Mouse (Mus musculus): Measurements from ENCODE around the gene Lsm10.
A peak's percentile ranks its signal among the peaks of the same experiment; 100 is the strongest.

Gene Lsm10

GRCm38 (mm10) chr4:126118651-126119050 is 22.2 kb downstream of the Lsm10 start:
- peak; percentile 75 for DNase-seq (ENCODE audit: low spot score)

- DNase-seq (ENCODE audit: low spot score), result no peak
Measured at GRCm38 (mm10) chr4:126119051-126119450, 22.6 kb downstream of the Lsm10 start.

- no peak for DNase-seq (ENCODE audit: low spot score)
Measured at GRCm38 (mm10) chr4:126120052-126120451, 23.6 kb downstream of the Lsm10 start.

GRCm38 (mm10) chr4:126120506-126120905 is 24.1 kb downstream of the Lsm10 start:
- no peak for DNase-seq (ENCODE audit: low spot score)

- DNase-seq (ENCODE audit: low spot score), result no peak
Measured at GRCm38 (mm10) chr4:126123309-126124040, 27.1 kb downstream of the Lsm10 start.

GRCm38 (mm10) chr4:126130502-126130901 is 34.1 kb downstream of the Lsm10 start:
- no peak for DNase-seq (ENCODE audit: low spot score)

- DNase-seq (ENCODE audit: low spot score), result no peak
Measured at GRCm38 (mm10) chr4:126131290-126132121, 35.1 kb downstream of the Lsm10 start.

GRCm38 (mm10) chr4:126132636-126133264 is 36.3 kb downstream of the Lsm10 start:
- DNase-seq (ENCODE audit: low spot score), result no peak

- DNase-seq (ENCODE audit: low spot score), result no peak
Measured at GRCm38 (mm10) chr4:126134236-126134635, 37.8 kb downstream of the Lsm10 start.

- DNase-seq (ENCODE audit: low spot score), result no peak
Measured at GRCm38 (mm10) chr4:126134639-126135038, 38.2 kb downstream of the Lsm10 start.

- no peak for DNase-seq (ENCODE audit: low spot score)
Measured at GRCm38 (mm10) chr4:126137773-126138172, 41.4 kb downstream of the Lsm10 start.

- DNase-seq (ENCODE audit: low spot score), result no peak
Measured at GRCm38 (mm10) chr4:126141021-126141420, 44.6 kb downstream of the Lsm10 start.

- no peak for DNase-seq (ENCODE audit: low spot score)
Measured at GRCm38 (mm10) chr4:126145396-126145795, 49.0 kb downstream of the Lsm10 start.

- DNase-seq (ENCODE audit: low spot score), result no peak
Measured at GRCm38 (mm10) chr4:126146974-126147532, 50.6 kb downstream of the Lsm10 start.

- DNase-seq (ENCODE audit: low spot score), result no peak
Measured at GRCm38 (mm10) chr4:126147533-126148160, 51.2 kb downstream of the Lsm10 start, which contains the start of gene Eva1b. Gene Eva1b (plus strand): TSS chr4:126147744.
